ENCODE assay signal across 16 mouse cellular contexts in genomic region chr2:145971237-145972010, GRCm38 (mm10). TPM values are rescaled to one million over a fixed set of nuclear protein-coding genes. Genes with fewer than 3 reads are reported as not detected.
DNase-seq lines count a peak whose midpoint lies in the region; ATAC-seq lines count a peak whose summit lies in the region.
"Had no signal": no experiment of that assay in that cellular context is flagged by ENCODE, and none has a peak within 500 bp of the region (broad histone marks: within the 10 kb centered on the region; RNA-seq: fewer than 3 reads in every experiment).

No protein-coding gene starts in this region.

- 0 out of 2 replicates have a peak, but pooled peaks have one; percentile 37 for ATAC-seq in midbrain, embryonic 15.5 days (replicated peaks)
- ATAC-seq: liver, postnatal 0 days had no signal

- H3K27me3 ChIP-seq in midbrain, embryonic 15.5 days (replicated peaks) = no peaks in the 10 kb centered on the region; the same call in 1 of the 2 replicates
- no peaks in the 10 kb centered on the region for H3K27me3 ChIP-seq in midbrain, embryonic 10.5 days (ENCODE audit: low read depth, poor library complexity, severe bottlenecking)
- H3K27me3 ChIP-seq: CH12.LX; limb, embryonic 12.5 days had no signal

- H3K4me3 ChIP-seq in midbrain, embryonic 15.5 days = no peak overlapping the region
- H3K4me3 ChIP-seq in midbrain, embryonic 10.5 days = no peak overlapping the region
- H3K4me3 ChIP-seq: layer of hippocampus, adult 2 months; limb, embryonic 12.5 days had no signal

- WGBS in midbrain, embryonic 15.5 days = 85% methylated on average over 20 of the region's 20 CpGs
- 94% methylated on average over 20 of the region's 20 CpGs for WGBS in midbrain, embryonic 10.5 days

- no peak for DNase-seq in midbrain, embryonic 10.5 days (ENCODE audit: low spot score)
- DNase-seq in cerebellum, adult 18-20 months = peak; percentile 73 to 81
- DNase-seq in cerebellum, postnatal 25 days = peak; percentile 82 to 84
- DNase-seq in layer of hippocampus, postnatal 14 days (ENCODE audit: low spot score in 2 of 2) = peak; percentile 44 to 82
- DNase-seq in thymus, postnatal 10 days (ENCODE audit: low spot score in 2 of 2) = no peak
- no peak for DNase-seq in heart, postnatal 25 days (ENCODE audit: low spot score)
- DNase-seq: adrenal gland, adult 8-10 months; kidney, adult 11 months; liver, postnatal 0 days; lung, postnatal 4 days; spleen, adult 18-20 months had no signal

- H3K27ac ChIP-seq in midbrain, embryonic 15.5 days = no peak overlapping the region
- no peak overlapping the region for H3K27ac ChIP-seq in midbrain, embryonic 10.5 days (replicated peaks)
- H3K27ac ChIP-seq: layer of hippocampus, adult 2 months; limb, embryonic 12.5 days had no signal

- intact Hi-C loops in heart, postnatal 25 days (cut with DNase I) = no loop called here

- no peak overlapping the region for H3K9ac ChIP-seq in midbrain, embryonic 15.5 days
- H3K9ac ChIP-seq: limb, embryonic 12.5 days; liver, postnatal 0 days had no signal

- H3K4me2 ChIP-seq in midbrain, embryonic 15.5 days = no peak overlapping the region
- H3K4me2 ChIP-seq: limb, embryonic 12.5 days had no signal

- no peaks in the 10 kb centered on the region for H3K9me3 ChIP-seq in midbrain, embryonic 15.5 days
- H3K9me3 ChIP-seq in midbrain, embryonic 10.5 days (replicated peaks) = no peaks in the 10 kb centered on the region
- H3K9me3 ChIP-seq: limb, embryonic 12.5 days had no signal

- no peaks in the 10 kb centered on the region for H3K36me3 ChIP-seq in midbrain, embryonic 15.5 days (replicated peaks)
- H3K36me3 ChIP-seq in midbrain, embryonic 10.5 days = no peaks in the 10 kb centered on the region
- H3K36me3 ChIP-seq: limb, embryonic 12.5 days had no signal

- H3K4me1 ChIP-seq in midbrain, embryonic 15.5 days = no peaks in the 10 kb centered on the region
- no peaks in the 10 kb centered on the region for H3K4me1 ChIP-seq in midbrain, embryonic 10.5 days
- H3K4me1 ChIP-seq: limb, embryonic 12.5 days had no signal

RNA-seq across cellular contexts. Expression of gene Crnkl1, which starts 36.6 kb away (rescaled TPM):
- 23.8 and 25.1 TPM in 2 replicates for polyA plus RNA-seq in midbrain, embryonic 15.5 days (2015; fragmentation: Nextera tagmentation; extraction: Ambion mirVana)
- 34.7 and 38.7 TPM in 2 replicates for polyA plus RNA-seq in midbrain, embryonic 10.5 days (2016; fragmentation: Nextera tagmentation; extraction: Ambion mirVana)
- 10 to 100 TPM; 18.3 to 19.9 TPM for total RNA-seq in layer of hippocampus, postnatal 14 days (2021)
- total RNA-seq in heart, postnatal 25 days (2021) = 10 to 100 TPM; 17.5 to 20.5 TPM

RNA-seq across cellular contexts. Expression of gene Cfap61, which starts 36.8 kb away (rescaled TPM):
- 3.5 and 3.7 TPM in 2 replicates for polyA plus RNA-seq in midbrain, embryonic 15.5 days (2015; fragmentation: Nextera tagmentation; extraction: Ambion mirVana)
- 0.75 and 0.78 TPM in 2 replicates for polyA plus RNA-seq in midbrain, embryonic 10.5 days (2016; fragmentation: Nextera tagmentation; extraction: Ambion mirVana)
- 1 to 10 TPM; 2.5 to 4.7 TPM for total RNA-seq in layer of hippocampus, postnatal 14 days (2021)
- total RNA-seq in heart, postnatal 25 days (2021) = 1 to 10 TPM in 1 of 2 experiments, under 1 TPM in 1; 0.95 to 1.2 TPM
- total RNA-seq: CH12.LX; gastrocnemius, postnatal 4 days had no signal
- polyA plus RNA-seq: liver, postnatal 0 days had no signal

Comparison
In these comparisons a context has a peak if more than half of its experiments do, and no peak if none do; other contexts are left out.
1. DNase-seq: peak in cerebellum, adult 18-20 months (2 of 2), cerebellum, postnatal 25 days (2 of 2) and layer of hippocampus, postnatal 14 days (2 of 2); none in midbrain, embryonic 10.5 days (single experiment), thymus, postnatal 10 days (0 of 2) and heart, postnatal 25 days (single experiment).